Mouse (Mus musculus): Measurements from ENCODE around the gene Sec11a. TPM values are rescaled to one million over a fixed set of nuclear protein-coding genes. Genes with fewer than 3 reads are reported as not detected.
A peak's percentile ranks its signal among the peaks of the same experiment; 100 is the strongest.

Gene Sec11a
- polyA plus RNA-seq, 2 experiments: 50.0 to 89.0 TPM

GRCm38 (mm10) chr7:80860729-80861274 is 86.8 kb downstream of the Sec11a start, which contains the start of gene Zscan2:
Gene Zscan2, plus strand, starts transcription at chr7:80860920.
- ATAC-seq (ENCODE audit: insufficient read depth): peak; percentile 92
- no peak within 1 kb of the TSS for H3K27ac ChIP-seq
- under 1% methylated on average over 40 of the region's 40 CpGs for WGBS (ENCODE audit: insufficient replicate concordance)

GRCm38 (mm10) chr7:80860227-80860626 is 87.4 kb downstream of the Sec11a start:
- 0% methylated on average over 13 of the region's 13 CpGs for WGBS (ENCODE audit: insufficient replicate concordance)
- TF ChIP-seq CTCF (IDR thresholded peaks at IDR 0.05; ENCODE audit: low read depth) (no peak), EP300 (IDR thresholded peaks at IDR 0.05; ENCODE audit: low read depth) (no peak)
- peak overlapping the region; percentile 38 for H3K9ac ChIP-seq (replicated peaks)
- H3K4me3 ChIP-seq (ENCODE audit: insufficient read depth in 1 of 2, low read depth in 2 of 2, low read length in 2 of 2): peak overlapping the region; percentile 79 to 87
- H3K4me1 ChIP-seq (replicated peaks; ENCODE audit: control insufficient read depth in 2 of 2, insufficient read depth in 2 of 2, low read length in 1 of 2): peaks cover 0 to 9% of the 10 kb centered on the region in 2 experiments; a peak in 2 of 4 replicates
- ATAC-seq (ENCODE audit: insufficient read depth): peak; percentile 55; the same call in 1 of the 2 replicates
- DNase-seq (ENCODE audit: low read depth in 3 of 3, low spot score in 3 of 3): peak; percentile 56 to 64 (median 56)
- peak overlapping the region; percentile 74 for H3K4me2 ChIP-seq (ENCODE audit: low read depth)
- H3K36me3 ChIP-seq (replicated peaks; ENCODE audit: control insufficient read depth, insufficient read depth, low read depth): no peaks in the 10 kb centered on the region
- no peaks in the 10 kb centered on the region for H3K9me3 ChIP-seq (ENCODE audit: control insufficient read depth, low read length)
- no peak overlapping the region for H3K27ac ChIP-seq
- no peaks in the 10 kb centered on the region for H3K27me3 ChIP-seq (ENCODE audit: control insufficient read depth, insufficient read depth, low read length)

More at GRCm38 (mm10) chr7:80860729-80861274, 86.8 kb downstream of the Sec11a start, which contains the start of gene Zscan2:
- Histone ChIP-seq H3K27me3 (ENCODE audit: control insufficient read depth, insufficient read depth, low read length) (no peaks in the 10 kb centered on the region), H3K4me3 (ENCODE audit: insufficient read depth in 1 of 2, low read depth in 2 of 2, low read length in 2 of 2) (peak within 1 kb of the TSS; percentile 79 to 87), H3K36me3 (replicated peaks; ENCODE audit: control insufficient read depth, insufficient read depth, low read depth) (no peaks in the 10 kb centered on the region), H3K9ac (replicated peaks) (peak within 1 kb of the TSS; percentile 78), H3K4me1 (replicated peaks; ENCODE audit: control insufficient read depth in 2 of 2, insufficient read depth in 2 of 2, low read length in 1 of 2) (peaks cover 0 to 11% of the 10 kb centered on the region in 2 experiments; a peak in 2 of 4 replicates), H3K4me2 (ENCODE audit: low read depth) (peak within 1 kb of the TSS; percentile 74), H3K9me3 (ENCODE audit: control insufficient read depth, low read length) (no peaks in the 10 kb centered on the region)
- peak; percentile 78 to 86 (median 84) for DNase-seq (ENCODE audit: low read depth in 3 of 3, low spot score in 3 of 3)
- TF ChIP-seq EP300 (IDR thresholded peaks at IDR 0.05; ENCODE audit: low read depth): no peak
- TF ChIP-seq CTCF (IDR thresholded peaks at IDR 0.05; ENCODE audit: low read depth): no peak

- no peaks in the 10 kb centered on the region for H3K27me3 ChIP-seq (ENCODE audit: control insufficient read depth, insufficient read depth, low read length)
- no peak for ATAC-seq (ENCODE audit: insufficient read depth)
- no peak overlapping the region for H3K27ac ChIP-seq
- no peak overlapping the region for H3K4me2 ChIP-seq (ENCODE audit: low read depth)
- TF ChIP-seq CTCF (IDR thresholded peaks at IDR 0.05; ENCODE audit: low read depth) (peak; percentile 87), EP300 (IDR thresholded peaks at IDR 0.05; ENCODE audit: low read depth) (no peak)
- WGBS (ENCODE audit: insufficient replicate concordance): 9% methylated on average over 6 of the region's 6 CpGs
- no peaks in the 10 kb centered on the region for H3K36me3 ChIP-seq (replicated peaks; ENCODE audit: control insufficient read depth, insufficient read depth, low read depth)
- H3K4me3 ChIP-seq (ENCODE audit: insufficient read depth in 1 of 2, low read depth in 2 of 2, low read length in 2 of 2): no peak overlapping the region
- no peak overlapping the region for H3K9ac ChIP-seq (replicated peaks)
- peaks cover 0 to 4% of the 10 kb centered on the region in 2 experiments; a peak in 2 of 4 replicates for H3K4me1 ChIP-seq (replicated peaks; ENCODE audit: control insufficient read depth in 2 of 2, insufficient read depth in 2 of 2, low read length in 1 of 2)
- no peaks in the 10 kb centered on the region for H3K9me3 ChIP-seq (ENCODE audit: control insufficient read depth, low read length)
- peak in 1 of 3 experiments; percentile 47 for DNase-seq (ENCODE audit: low read depth in 3 of 3, low spot score in 3 of 3)
These were observed 90.4 kb downstream of the Sec11a start for GRCm38 (mm10) chr7:80857181-80857580.

GRCm38 (mm10) chr7:80855316-80855715 is 92.3 kb downstream of the Sec11a start:
- Histone ChIP-seq H3K27ac (no peak overlapping the region), H3K4me2 (ENCODE audit: low read depth) (no peak overlapping the region), H3K36me3 (replicated peaks; ENCODE audit: control insufficient read depth, insufficient read depth, low read depth) (no peaks in the 10 kb centered on the region), H3K9ac (replicated peaks) (no peak overlapping the region), H3K9me3 (ENCODE audit: control insufficient read depth, low read length) (no peaks in the 10 kb centered on the region), H3K4me1 (replicated peaks; ENCODE audit: control insufficient read depth in 2 of 2, insufficient read depth in 2 of 2, low read length in 1 of 2) (peaks cover 0 to 4% of the 10 kb centered on the region in 2 experiments; a peak in 1 of 4 replicates), H3K4me3 (ENCODE audit: insufficient read depth in 1 of 2, low read depth in 2 of 2, low read length in 2 of 2) (no peak overlapping the region), H3K27me3 (ENCODE audit: control insufficient read depth, insufficient read depth, low read length) (no peaks in the 10 kb centered on the region)
- no peak for TF ChIP-seq EP300 (IDR thresholded peaks at IDR 0.05; ENCODE audit: low read depth)
- TF ChIP-seq CTCF (IDR thresholded peaks at IDR 0.05; ENCODE audit: low read depth): no peak
- ATAC-seq (ENCODE audit: insufficient read depth) (no peak), DNase-seq (ENCODE audit: low read depth in 3 of 3, low spot score in 3 of 3) (no peak)

Other genes starting within 250 kb of the Sec11a start
- 4.6 and 5.5 TPM in 2 replicates for gene Iqgap1, start 121.8 kb downstream of the Sec11a start, polyA plus RNA-seq (2012; rRNA removed)
- gene Iqgap1, start 121.8 kb downstream of the Sec11a start, polyA plus RNA-seq (2014; fragmentation: Nextera tagmentation; extraction: Ambion mirVana): 11.2 and 11.6 TPM in 2 replicates
- 1.2 and 1.3 TPM in 2 replicates for gene Zscan2, start 86.9 kb downstream of the Sec11a start, polyA plus RNA-seq (2012; rRNA removed)
- 0.08 and 0.13 TPM in 2 replicates for gene Zscan2, start 86.9 kb downstream of the Sec11a start, polyA plus RNA-seq (2014; fragmentation: Nextera tagmentation; extraction: Ambion mirVana)
- gene Wdr73, start 46.5 kb downstream of the Sec11a start, polyA plus RNA-seq (2012; rRNA removed): 8.8 and 10.7 TPM in 2 replicates
- gene Wdr73, start 46.5 kb downstream of the Sec11a start, polyA plus RNA-seq (2014; fragmentation: Nextera tagmentation; extraction: Ambion mirVana): 11.8 and 13.5 TPM in 2 replicates
- gene Nmb, start 42.7 kb downstream of the Sec11a start, polyA plus RNA-seq (2012; rRNA removed): 1.3 and 2.1 TPM in 2 replicates
- 1.9 and 2.0 TPM in 2 replicates for gene Nmb, start 42.7 kb downstream of the Sec11a start, polyA plus RNA-seq (2014; fragmentation: Nextera tagmentation; extraction: Ambion mirVana)
- 8.3 and 11.3 TPM in 2 replicates for gene Zfp592, start 45.9 kb upstream of the Sec11a start, polyA plus RNA-seq (2012; rRNA removed)
- gene Zfp592, start 45.9 kb upstream of the Sec11a start, polyA plus RNA-seq (2014; fragmentation: Nextera tagmentation; extraction: Ambion mirVana): 6.4 and 6.6 TPM in 2 replicates
- 0.03 and 0.04 TPM in 2 replicates for gene Alpk3, start 109.8 kb upstream of the Sec11a start, polyA plus RNA-seq (2012; rRNA removed)
- 0.03 and 0.08 TPM in 2 replicates for gene Alpk3, start 109.8 kb upstream of the Sec11a start, polyA plus RNA-seq (2014; fragmentation: Nextera tagmentation; extraction: Ambion mirVana)
- 0.54 and 0.64 TPM in 2 replicates for gene Slc28a1, start 167.0 kb upstream of the Sec11a start, polyA plus RNA-seq (2012; rRNA removed)
- gene Slc28a1, start 167.0 kb upstream of the Sec11a start, polyA plus RNA-seq (2014; fragmentation: Nextera tagmentation; extraction: Ambion mirVana): 0.50 and 0.58 TPM in 2 replicates

Measured in liver, embryonic 14.5 days (tissue).